Mouse (Mus musculus) thymus, postnatal 10 days (tissue): ENCODE measurements at regions not wholly inside any gene's neighbourhood (a gene's known extent, or its start where the extent isn't known, plus 50 kb on each side); places are given as distances from the start of the nearest gene placed in this dataset.

ENCODE experiments used
- DNase-seq, 2 experiments: peaks; one replicate each; pipeline ENCODE4 v3.0.0; 2021; ENCODE audit warnings: low spot score in 2 of 2

DNA sequence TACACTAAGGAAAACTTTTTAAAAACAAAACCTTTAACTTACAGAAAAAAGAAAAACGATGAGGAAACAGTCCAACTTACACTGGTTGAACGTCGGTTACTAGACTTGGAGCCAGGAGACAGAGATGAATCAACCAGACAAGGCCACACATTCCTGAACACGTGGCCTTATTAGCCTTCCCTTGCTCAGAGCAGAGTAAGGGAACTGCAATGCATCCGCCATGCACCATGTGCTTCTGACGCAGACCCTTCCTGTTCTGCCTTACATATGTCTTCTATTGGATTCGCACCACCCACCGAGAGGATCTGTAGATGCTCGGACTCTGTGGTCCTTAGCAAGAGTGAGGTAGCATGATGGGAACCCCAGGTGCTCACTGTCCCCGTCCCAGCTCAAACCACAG, 336.2 kb upstream of the Zfp637 start:
- no peak for DNase-seq

DNA sequence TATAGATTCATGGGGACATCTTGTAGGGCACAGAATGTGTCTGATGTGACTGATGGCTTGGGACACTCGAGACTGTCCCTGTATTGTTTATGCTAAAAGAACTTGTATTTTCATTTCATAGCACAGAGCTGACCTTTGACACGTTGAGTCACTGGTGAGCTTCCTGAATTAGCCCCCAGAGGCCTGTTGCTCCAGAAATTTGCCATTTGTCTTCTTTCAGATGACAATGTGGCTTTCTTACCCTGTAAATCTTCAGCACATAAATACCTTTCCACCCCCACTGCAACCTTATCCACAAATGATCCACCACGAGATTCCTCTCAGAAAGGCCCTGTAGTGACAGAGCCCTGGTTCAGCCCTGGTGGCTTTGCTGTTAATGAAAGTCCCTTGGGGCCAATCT, 335.5 kb upstream of the Zfp637 start:
- no peak for DNase-seq

DNA sequence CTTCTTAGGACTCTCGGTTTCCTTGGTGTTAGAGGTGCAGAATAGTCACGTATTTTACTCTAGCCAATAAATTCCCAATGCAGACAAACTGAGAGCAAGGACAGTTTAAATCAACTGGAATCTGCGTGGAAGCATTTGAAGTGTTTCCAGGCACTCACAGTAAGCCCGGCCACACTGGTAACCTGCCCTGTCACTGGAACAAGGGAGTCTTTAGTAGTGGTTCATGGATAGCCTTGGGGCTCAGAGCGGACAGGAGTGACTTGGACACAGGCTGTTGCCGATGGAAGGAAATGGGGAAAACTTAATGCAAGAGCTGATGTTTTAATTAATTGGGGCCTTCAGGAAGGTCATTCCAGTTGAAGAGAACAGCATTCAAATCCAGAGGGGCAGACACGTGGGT, 334.4 kb upstream of the Zfp637 start:
- DNase-seq = no peak

DNA sequence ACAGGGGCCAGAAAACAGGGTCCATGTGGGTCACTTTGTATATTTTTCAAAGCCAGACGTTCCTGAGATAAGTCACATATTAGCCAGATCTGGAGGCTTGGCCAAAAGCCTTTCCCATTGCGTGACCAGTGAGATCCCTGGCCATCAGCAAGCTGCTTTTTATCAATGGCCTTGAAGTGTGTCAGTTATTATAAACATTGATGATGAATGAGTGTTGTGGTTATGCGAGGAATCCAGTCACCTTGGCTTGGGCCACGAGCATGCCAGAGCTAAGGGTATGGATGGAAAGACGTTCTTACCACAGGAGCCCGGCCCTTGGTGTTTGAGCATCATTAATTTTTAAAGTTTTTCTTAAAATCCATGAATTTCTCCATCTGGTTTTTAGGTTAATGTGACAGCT, 332.1 kb upstream of the Zfp637 start:
- DNase-seq = no peak

DNA sequence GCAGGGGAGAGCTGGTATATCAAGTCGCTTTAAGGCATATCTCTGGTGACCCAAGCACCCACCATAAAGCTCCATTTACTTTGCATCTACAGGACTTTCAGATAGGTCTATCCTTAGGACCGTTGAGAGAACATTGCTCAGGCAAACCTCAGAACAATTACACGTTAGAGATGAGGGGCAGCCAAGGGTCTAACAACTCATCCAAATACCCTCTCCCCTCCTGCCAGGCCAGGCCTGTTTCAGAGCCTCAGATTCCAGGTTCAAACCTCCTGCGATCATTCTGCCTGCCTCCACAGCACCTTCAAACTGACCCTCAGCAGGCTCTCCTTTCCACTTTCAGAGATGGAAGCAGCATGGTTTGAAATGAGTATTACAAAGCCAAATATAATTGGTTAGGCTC, 331.0 kb upstream of the Zfp637 start:
- DNase-seq = no peak

DNA sequence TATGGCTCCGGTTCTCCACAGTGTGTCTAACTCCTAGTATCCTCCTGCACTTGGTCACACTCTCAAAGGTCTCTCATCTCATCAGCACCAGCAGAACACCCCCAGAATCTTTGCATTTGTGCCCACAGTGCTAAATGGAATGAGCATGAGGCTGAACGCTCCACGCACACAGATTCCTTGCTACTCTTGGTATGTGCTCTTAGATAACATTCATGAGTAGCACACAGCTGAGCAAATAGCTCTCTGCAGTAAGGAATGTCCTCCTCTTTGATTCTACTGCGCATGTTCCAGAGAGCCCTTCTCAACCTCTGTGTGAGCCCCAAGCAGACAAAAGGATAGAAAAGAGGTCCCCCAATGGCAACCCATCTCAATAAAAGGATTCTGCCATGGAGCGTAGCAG, 326.1 kb upstream of the Zfp637 start:
- no peak for DNase-seq

DNA sequence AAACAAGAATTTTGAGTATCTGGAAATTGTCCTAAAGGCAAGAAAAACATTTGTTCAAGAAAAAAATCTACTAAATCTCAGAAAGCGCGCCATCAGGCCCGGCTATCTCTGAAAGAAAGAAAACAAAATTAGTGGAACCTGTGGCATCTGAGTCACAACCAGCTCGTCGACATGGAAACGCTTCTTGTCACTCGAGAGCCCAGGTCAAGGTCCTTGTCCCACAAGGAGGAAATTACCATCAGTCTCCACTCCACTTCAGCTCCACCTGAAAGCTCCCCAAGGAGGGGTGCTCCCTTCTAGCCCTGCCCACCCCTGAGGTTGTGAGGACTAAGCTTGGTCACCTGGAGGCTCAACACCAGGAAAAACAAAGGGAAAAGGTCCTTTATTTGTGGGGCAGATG, 324.1 kb upstream of the Zfp637 start:
- no peak for DNase-seq

DNA sequence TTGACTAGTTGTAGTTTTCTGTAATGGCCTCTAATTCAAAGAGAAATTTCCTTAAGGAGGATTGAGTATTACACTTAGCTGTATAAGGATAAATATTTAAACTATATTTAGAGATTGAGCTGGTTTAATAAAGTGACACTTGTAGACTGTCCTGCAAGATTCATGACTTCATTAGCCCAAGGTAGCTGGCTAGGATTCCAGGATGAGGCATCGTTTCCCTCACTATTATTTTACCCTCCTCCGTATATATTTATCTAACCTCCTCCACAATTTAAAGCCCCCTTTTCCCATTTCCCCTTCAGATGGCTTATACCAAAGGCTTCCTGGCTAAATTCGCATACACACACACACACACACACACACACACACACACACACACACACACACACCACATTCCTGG, 322.0 kb upstream of the Zfp637 start:
- no peak for DNase-seq

DNA sequence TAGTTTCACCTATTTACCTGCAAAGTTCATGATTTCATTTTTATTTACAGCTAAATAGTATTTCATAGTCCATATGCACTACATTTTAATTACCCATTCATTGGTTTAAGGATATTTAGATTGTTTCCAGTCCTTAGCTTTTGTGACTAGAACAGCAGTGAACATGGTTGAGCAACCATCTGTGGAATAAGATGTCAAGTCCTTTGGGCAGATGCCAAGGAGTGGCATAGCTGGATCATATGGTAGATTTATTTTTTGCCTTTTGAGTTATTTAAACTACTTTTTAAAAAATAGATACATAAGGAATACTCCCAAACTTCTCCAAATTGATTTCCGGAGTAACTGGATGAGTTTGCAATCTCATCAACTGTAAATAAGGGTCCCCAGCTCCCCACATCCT, 321.5 kb upstream of the Zfp637 start:
- no peak for DNase-seq

DNA sequence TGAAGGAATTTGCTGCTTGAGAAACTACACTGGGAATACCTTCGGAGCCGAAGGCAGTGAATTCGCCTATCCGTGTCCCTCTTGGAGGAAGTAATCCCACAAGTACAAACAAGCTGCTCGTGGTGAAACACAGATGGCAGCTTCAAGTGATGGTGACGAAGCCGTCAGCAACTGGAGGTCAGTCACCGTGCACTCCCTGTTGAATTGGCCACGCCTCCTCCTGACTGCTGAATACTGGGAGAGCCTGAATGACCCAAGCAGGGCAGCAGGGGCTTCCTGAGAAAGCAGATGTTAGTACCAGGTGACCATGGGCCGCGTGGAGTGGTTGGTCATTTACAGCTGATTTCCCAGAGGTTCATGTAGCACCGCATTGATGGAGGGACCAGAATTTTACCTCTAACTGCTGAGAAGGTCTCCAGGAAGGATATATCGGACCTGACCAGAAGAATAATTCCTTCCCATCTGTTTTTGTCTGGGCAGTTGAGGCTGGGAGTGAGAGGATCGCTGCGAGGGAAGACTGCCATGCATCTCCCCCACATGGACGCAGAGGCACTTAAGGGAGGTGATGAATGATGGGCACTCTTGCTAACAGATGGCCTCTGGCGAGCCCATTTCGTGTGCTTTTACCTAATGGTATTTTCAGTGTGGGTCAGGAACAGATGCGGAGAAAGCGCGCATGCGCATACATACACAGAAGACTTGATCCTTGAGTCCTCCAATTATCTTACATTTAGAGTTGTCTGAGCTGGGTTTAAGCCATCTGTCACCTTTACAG, 314.6 kb upstream of the Zfp637 start:
- DNase-seq = no peak

DNA sequence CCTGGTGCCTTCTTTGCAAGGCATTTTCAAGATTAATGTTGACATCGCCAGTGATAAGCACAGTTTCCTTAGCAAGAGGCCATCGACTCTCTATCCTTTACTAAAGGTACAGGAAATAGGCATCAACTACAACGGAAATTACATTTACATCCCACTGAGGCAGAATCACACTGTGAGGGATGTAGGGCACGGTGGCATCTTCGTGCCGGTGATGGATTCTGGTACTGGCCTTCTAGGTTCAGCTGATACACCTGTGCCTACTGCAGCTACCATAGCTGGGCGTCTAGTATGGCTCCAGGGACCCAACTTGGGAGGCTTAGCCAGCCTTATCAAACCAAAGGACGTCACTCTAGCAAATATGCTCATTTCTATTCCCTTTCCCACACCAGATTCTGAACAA, 313.5 kb upstream of the Zfp637 start:
- DNase-seq = no peak

DNA sequence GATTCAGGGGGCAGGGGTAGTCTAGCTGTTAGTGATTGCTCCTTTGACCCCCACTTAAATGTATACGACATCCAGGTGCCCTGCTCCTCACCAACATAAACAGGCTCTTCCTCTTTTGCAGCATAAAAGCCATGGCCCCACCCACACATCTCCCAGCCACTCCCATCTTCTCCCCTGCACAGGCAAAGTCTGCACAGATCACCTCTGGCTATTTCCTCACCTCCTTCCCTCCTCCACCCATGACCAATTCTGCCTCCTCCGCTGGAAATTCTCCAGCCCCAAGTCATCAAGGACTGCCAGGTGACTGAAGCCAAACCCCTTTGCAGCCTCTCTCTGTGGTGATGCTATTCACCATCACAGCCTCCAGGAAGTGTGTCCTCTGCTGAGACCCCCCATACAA, 306.8 kb upstream of the Zfp637 start:
- DNase-seq = no peak

DNA sequence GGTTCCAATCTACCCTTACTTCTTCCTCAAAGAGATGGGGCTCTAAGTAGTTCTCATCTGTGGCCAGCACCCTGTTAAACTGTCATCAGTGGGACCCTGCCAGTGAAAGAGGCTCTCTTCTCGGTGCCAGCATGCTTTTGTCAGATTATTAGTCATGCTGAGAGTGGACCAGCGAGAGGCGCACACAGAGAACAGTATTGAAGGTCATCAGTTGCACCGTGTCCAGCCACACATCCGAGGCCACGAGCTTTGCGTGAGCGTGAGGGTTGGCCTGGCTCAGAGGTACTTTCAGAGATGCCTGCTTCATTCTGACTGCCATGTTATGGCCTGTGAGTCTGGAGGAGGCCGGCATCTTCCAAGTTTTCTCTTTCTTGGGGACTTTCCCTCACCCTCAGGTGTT, 306.0 kb upstream of the Zfp637 start:
- DNase-seq = no peak

DNA sequence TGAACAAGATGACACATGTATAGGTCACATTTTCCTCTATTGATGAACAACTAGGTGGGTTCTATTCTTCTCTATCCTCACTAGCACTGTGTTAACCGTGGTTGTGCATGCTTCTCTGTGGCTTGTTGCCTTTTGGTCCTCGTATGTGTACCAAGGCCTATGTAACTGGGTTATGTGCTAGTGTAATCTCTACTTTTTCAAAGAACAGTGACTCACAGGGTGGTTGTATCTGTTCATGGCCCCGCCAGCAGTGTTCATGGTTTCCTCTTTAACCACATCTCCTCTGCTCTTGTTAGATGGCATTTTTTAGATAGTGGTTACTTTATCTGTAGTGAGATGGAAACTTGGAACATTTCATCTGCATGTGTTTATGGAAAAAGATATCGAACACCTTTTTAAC, 304.9 kb upstream of the Zfp637 start:
- no peak for DNase-seq

DNA sequence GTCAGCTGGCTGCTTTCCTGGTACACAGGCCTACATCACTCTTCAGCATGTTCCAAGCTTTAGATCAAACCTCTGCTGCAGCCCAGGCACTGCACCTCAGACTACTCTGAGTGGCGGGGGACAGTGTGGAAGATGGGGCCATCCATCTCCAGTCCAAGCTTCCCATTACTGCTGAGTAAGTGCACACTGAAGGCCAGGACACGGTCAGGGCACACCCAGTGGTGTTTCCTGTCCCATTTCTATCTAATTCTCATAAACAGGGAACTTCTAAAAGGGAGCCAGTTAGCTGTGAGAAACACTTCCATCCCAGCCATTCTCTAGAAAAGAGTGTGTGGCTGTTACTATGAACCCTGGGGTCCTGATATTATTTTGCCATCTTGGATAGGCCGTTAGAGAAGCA, 298.5 kb upstream of the Zfp637 start:
- DNase-seq = no peak

DNA sequence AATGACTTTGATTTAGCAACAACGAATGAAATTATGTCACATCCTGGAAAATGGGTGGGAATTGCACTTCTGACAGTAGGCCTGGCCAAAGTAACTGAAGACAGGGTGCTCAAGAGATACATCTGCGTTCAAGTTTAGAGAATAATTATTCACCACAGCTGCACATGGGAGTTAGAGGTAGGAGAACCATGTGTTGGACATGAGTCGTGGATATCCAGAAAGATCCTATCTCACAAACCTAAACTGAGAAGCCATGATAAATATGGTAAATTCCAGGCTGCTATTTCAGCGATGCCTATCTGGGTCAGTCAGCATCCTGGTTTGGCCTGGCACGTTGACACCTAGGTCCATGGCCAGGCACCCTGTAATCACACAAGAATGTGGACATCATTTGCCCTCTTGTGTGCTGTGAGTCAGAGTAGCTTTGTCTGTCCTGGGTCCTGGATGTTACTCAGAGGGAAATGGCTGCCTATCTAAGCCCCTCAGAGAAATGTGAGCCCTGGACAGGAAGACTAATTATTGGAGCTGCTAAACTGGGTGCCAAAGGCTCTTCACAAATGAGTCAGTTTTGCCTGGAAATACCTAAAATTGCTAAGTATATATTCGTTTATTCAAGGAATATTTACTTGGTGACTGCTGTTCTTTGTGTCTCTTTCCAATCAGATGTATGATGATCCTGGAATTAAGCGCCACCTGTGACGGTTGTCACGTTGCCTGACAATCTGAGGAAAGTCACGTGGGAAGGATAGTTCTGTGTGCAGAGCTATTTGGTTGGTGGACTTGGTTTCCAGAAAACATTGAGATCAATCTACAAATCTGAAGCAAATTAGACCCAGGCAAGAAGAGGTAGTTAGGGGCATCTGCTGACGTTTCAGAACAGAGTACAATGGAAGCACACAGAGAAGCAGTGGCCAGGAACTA, 296.4 kb upstream of the Zfp637 start:
- no peak for DNase-seq

DNA sequence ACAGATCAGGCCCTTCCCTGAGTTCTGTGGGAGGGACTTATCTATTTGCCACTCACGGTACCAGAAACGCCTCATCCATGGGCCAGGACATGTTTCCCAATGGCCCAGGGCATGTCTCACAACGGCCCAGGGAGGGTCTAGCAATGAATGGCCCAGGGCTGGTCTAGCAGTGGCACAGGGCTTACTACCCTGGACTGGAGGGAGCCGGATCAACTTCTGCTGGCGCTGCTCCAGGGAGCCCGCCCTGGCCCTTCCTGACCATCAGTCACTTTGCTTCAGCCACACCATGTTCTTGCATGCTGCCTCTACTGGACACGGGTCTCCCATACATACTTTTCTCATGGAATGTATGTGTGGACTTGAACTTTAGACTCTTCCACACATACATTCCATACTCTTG, 290.1 kb upstream of the Zfp637 start:
- DNase-seq = no peak

DNA sequence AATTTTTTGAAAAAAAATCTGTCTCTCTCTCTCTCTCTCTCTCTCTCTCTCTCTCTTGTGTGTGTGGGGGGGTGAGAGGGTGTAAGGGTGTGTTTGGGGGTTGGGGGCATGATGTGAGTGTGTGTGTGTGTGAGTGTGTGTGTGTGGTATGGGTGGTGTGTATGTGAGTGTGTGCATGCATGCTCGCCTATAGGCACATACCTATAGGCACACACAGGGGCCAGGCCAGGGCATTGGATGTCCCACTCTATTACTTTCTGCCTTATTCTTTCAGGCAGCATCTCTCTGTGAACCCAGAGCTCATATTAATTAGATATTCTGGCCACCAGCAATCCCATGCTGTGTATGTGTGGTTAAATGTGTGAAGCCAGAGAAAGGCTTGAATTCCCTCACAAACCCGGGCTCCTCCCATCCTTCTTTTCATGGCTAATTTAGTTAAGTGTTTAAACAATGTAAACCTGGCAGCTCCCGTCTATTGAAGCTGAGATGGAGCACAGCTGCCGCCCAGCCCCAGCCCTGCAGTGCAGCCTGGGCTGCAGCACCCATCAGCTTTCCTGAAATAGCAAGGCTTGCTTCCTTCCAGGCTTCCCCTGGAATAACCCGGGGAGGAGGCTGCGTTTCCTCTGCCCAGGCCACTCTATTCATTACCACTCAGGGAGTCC, 288.8 kb upstream of the Zfp637 start:
- no peak for DNase-seq

DNA sequence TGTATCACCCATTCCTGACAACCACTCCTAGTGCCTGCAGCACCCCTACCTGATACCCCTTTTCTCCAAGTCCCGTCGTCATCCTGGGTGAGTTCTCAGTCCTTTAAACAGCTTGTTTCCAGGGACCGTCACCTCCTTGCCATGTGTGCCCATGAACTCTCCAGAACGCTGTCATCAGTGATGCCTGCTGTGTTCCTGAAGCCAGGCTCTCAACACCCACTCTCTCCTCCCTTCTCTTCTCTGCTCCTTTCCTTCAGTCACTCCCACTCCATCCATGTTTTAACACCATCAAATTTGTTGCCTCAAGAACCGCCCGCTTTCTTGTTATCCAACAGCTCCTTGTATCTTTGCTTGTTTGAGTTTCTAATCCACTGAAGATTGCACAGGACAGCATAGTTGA, 277.8 kb upstream of the Zfp637 start:
- no peak for DNase-seq

DNA sequence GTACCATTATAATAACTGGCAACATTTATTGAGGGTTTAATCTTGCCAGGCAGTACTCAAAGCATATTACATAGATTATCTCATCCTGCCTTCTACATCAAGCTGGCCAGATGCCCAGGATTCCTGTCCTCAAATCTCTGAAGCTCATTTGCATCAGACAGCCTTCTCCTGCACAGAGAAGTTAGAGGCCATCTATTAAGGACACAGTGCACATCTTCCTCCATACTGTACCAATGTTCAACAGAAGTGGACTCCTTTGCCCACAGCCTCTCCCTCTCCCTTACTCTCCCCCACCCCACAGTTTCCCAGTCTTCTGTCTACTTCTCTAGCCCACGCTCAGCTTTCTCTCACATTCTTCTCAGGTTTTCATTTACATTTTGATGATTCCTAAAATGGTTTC, 277.3 kb upstream of the Zfp637 start:
- DNase-seq = no peak

DNA sequence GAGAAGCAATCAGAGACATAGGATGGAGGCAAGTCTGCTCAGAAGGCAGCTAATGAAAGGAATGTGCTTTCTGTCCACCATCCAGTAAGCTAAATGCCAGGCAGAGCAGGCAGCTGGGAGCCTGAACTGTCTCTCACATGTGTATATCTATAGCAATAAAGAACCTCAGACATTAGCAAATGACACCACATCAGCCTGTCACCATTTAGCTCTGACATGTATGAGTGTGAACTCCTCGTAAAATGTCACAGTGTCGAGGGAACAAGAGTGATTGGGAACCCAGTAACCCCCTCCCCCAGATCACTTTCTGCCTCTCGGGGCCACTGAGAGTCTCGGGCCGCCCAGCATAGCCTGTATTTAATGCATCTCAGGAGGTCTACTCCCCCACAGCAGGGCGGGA, 274.2 kb upstream of the Zfp637 start:
- DNase-seq = no peak

DNA sequence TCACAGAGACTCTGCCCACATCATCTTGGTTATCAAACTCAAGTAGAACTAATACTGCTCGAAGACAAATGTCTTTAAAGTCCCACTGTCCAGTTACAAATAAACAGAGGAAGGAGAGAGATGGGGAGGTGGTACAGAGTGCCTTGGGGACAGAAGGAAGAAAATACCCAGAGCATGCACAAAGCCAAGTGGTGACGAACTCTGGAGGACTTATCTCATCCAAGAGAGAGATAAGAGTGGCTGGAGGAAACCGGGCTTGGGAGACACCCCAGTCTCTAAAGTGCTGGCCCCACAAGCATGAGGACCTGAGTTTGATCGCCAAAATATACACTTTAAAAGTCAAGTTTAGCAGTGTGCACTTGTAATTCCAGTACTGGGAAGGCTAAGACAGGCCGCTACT, 273.3 kb upstream of the Zfp637 start:
- DNase-seq = no peak
